Mouse (Mus musculus) heart, embryonic 13.5 days (tissue): ENCODE data around the gene Insl6. TPM values are rescaled to one million over a fixed set of nuclear protein-coding genes. Genes with fewer than 3 reads are reported as not detected.

Source experiments
- ATAC-seq: fragments of 200-750 bp; cut with Nextera tagmentation; 2 replicates; pipeline ENCODE4 v1.8.0; 2017; ENCODE audit warnings: moderate TSS enrichment; ENCODE audit not compliant: insufficient number of reproducible peaks, low FRiP score, low TSS enrichment; ENCODE audit errors: extremely low read depth
- H3K27ac ChIP-seq: fragments of 300-500 bp; sonication (generic); replicated peaks from 2 replicates; pipeline ENCODE4 v1.5.1; 2015; ENCODE audit warnings: moderate library complexity, mild to moderate bottlenecking, inconsistent platforms
- H3K27me3 ChIP-seq: fragments of 300-500 bp; sonication (generic); replicated peaks from 2 replicates; pipeline ENCODE4 v1.6.1; 2015; ENCODE audit warnings: mild to moderate bottlenecking, inconsistent platforms
- H3K36me3 ChIP-seq: fragments of 300-500 bp; sonication (generic); 2 replicates; pipeline ENCODE4 v1.6.1; 2015; ENCODE audit warnings: mild to moderate bottlenecking, inconsistent platforms
- H3K4me1 ChIP-seq: fragments of 300-500 bp; sonication (generic); 2 replicates; pipeline ENCODE4 v1.6.1; 2015; ENCODE audit warnings: inconsistent platforms
- H3K4me2 ChIP-seq: fragments of 300-500 bp; sonication (generic); 2 replicates; pipeline ENCODE4 v1.6.1; 2015; ENCODE audit warnings: inconsistent platforms, mild to moderate bottlenecking, moderate library complexity
- H3K4me3 ChIP-seq: fragments of 300-500 bp; sonication (generic); 2 replicates; pipeline ENCODE4 v1.5.1; 2015; ENCODE audit warnings: moderate library complexity, mild to moderate bottlenecking, inconsistent platforms
- H3K9ac ChIP-seq: fragments of 300-500 bp; sonication (generic); 2 replicates; pipeline ENCODE4 v1.6.1; 2015; ENCODE audit warnings: inconsistent platforms, mild to moderate bottlenecking, moderate library complexity
- H3K9me3 ChIP-seq: fragments of 300-500 bp; sonication (generic); 2 replicates; pipeline ENCODE4 v1.6.1; 2016; ENCODE audit warnings: inconsistent platforms
- WGBS: fragments of 180-500 bp; shearing (Covaris S2); methylation state at CpG from one replicate; pipeline ENCODE4 v1.1.7; 2015; ENCODE audit warnings: mixed read lengths; 5-methylcytosine and 5-hydroxymethylcytosine counted together
- polyA plus RNA-seq: library from polyadenylated mRNA; unstranded; fragments of >200 nt; fragmentation: Nextera tagmentation; extraction: Ambion mirVana; gene quantifications from 2 replicates; pipeline ENCODE4 v1.2.1, GENCODE M21; 2015

Insl6 gene
- polyA plus RNA-seq, 1 experiment from 2014 or later, result 2.9 TPM

DNA sequence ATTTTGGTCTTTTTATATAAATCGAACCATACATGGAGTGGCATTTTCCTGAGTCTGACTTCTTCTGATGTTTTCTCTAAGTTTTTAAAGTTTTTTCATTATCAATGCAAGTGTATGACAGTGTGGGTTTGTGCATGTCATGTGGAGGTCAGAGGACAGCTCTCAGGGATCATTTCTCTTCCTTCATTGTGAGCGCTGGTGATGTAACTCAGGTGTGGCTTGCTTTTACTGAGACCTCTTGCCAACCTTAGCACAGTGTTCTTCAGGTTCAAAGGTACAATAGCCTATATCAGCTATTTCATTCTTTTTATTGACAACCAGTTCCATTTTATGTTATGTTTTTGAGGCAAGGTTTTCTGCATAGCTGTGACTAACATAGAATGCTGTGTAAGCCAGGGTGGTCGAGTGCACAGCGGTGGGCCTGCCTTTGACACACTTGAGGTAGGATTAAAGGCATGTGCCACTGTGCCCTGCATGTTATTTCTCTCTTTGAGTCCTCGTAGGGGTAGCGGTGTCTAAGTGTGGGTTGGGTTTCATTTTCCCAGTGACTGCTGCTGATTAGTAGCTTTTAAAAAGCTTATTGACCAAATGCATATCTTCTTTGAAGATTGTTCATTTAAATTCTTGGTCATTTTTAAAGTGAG, 46.1 kb downstream of the Insl6 start:
- H3K4me3 ChIP-seq, result no peak overlapping the region
- 83% methylated on average over 6 of the region's 6 CpGs for WGBS
- H3K9ac ChIP-seq, result no peak overlapping the region
- no peak for ATAC-seq
- no peak overlapping the region for H3K27ac ChIP-seq
- H3K9me3 ChIP-seq, result no peaks in the 10 kb centered on the region
- no peaks in the 10 kb centered on the region for H3K27me3 ChIP-seq
- H3K4me2 ChIP-seq, result no peak overlapping the region
- no peaks in the 10 kb centered on the region for H3K4me1 ChIP-seq
- H3K36me3 ChIP-seq, result peaks cover 55% of the 10 kb centered on the region

DNA sequence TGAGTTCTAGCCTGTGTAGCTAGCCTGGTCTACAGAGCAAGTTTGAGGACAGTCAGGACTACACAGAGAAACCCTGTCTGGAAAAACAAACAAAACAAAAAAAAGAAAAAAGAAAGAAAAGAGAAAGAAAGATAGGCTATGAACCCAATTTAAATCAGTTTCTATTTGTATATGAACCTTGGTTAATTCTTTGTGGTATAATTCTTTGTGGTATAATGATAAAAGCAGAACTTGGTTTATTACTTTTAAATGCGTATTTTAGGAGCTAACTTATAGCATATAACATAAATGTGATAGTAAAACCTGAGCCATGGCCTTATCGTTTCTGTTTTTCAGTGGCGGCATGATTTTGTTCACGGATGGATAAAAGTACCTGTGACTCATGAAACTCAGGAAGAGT, 48.7 kb downstream of the Insl6 start:
- H3K4me1 ChIP-seq, result peaks cover under 1% of the 10 kb centered on the region; the same call in 1 of the 2 replicates
- H3K27ac ChIP-seq, result no peak overlapping the region
- H3K36me3 ChIP-seq, result peaks cover 49% of the 10 kb centered on the region
- ATAC-seq, result no peak
- 93% methylated on average over 4 of the region's 4 CpGs for WGBS
- no peak overlapping the region for H3K4me3 ChIP-seq
- no peak overlapping the region for H3K9ac ChIP-seq
- H3K27me3 ChIP-seq, result no peaks in the 10 kb centered on the region
- H3K9me3 ChIP-seq, result no peaks in the 10 kb centered on the region
- no peak overlapping the region for H3K4me2 ChIP-seq

DNA sequence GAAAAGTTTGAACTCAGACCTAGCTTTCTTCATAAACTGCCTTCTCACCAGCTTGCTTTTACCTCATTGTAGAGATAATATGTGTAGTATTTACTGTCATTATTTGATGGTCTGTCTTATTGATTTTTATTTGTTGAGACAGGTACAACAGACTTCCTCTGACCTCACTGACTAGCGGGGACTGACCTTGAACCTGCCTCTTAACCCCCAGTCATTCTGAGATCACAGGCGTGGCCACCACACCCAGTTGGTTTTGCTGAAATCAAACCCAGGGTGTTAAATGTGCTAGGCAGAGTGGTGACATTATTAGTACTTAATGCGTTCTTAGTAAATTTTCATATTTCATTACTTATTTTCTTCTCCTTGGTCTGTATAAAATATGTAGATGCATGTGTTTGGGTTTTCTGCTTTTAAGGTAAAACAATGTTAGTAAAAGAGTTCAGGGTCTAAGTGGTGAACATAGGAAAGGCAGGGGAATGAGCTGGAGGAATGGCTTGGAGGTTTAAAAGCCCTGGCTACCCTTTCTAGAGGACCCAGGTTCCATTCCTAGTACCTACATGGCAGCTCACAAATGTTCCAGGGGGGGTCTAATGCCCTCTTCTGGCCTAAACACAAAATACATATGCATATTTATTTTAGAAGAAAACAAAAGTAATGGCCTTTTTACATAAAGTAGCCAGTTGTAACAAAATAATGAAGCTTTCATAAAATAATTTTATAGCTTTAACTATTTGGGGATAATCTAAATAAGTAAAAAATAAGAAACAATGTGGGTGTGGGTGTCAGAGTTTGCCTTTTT, 52.9 kb downstream of the Insl6 start:
- Histone ChIP-seq H3K27me3 (no peaks in the 10 kb centered on the region), H3K4me2 (no peak overlapping the region), H3K4me3 (no peak overlapping the region), H3K4me1 (peaks cover 17% of the 10 kb centered on the region), H3K9me3 (no peaks in the 10 kb centered on the region), H3K9ac (no peak overlapping the region), H3K36me3 (peaks cover 32% of the 10 kb centered on the region), H3K27ac (no peak overlapping the region)
- ATAC-seq, result no peak
- 92% methylated on average over 3 of the region's 3 CpGs for WGBS

Other genes starting within 250 kb of the Insl6 start
- 22.0 and 23.5 TPM in 2 replicates for gene Rcl1, start 224.0 kb downstream of the Insl6 start, polyA plus RNA-seq
- 5.3 and 5.5 TPM in 2 replicates for gene Jak2, start 73.5 kb downstream of the Insl6 start, polyA plus RNA-seq
- 0.33 TPM in 1 of 2 replicates, not detected in the other for gene Rln1, start 9.3 kb upstream of the Insl6 start, polyA plus RNA-seq
- gene Plgrkt, start 42.0 kb upstream of the Insl6 start, polyA plus RNA-seq, result 41.2 and 46.5 TPM in 2 replicates
- gene Cd274, start 42.1 kb upstream of the Insl6 start, polyA plus RNA-seq, result 0.18 and 0.28 TPM in 2 replicates
- not detected in 2 replicates for gene Pdcd1lg2, start 85.6 kb upstream of the Insl6 start, polyA plus RNA-seq
- gene Ric1, start 196.9 kb upstream of the Insl6 start, polyA plus RNA-seq, result 6.5 and 6.7 TPM in 2 replicates